Mouse (Mus musculus): ENCODE data around the gene Dnmt3l. TPM values are rescaled to one million over a fixed set of nuclear protein-coding genes. Genes with fewer than 3 reads are reported as not detected.

Dnmt3l gene
- 6.7 TPM in 1 of 2 replicates, not detected in the other for polyA plus RNA-seq (2011; ENCODE audit: insufficient read depth, insufficient read length, low replicate concordance, missing spikeins)

GRCm38 (mm10) chr10:78041647-78042046 is at the start of gene Dnmt3l:
Gene Dnmt3l, plus strand, starts transcription at chr10:78041947.
- no peak within 1 kb of the TSS for H3K4me3 ChIP-seq (replicated peaks; ENCODE audit: control insufficient read depth, low read depth, low read length)
- no peak within 1 kb of the TSS for H3K27ac ChIP-seq (ENCODE audit: control insufficient read depth, insufficient read depth, low read depth, low read length, poor library complexity)
- H3K4me1 ChIP-seq (ENCODE audit: control insufficient read depth, insufficient read depth, low read length), result no peaks in the 10 kb centered on the region; the same call in none of the 2 replicates
- TF ChIP-seq POLR2A (IDR thresholded peaks at IDR 0.05; ENCODE audit: borderline replicate concordance, control insufficient read depth, low read depth, low read length) (no peak), CTCF (IDR thresholded peaks at IDR 0.05; ENCODE audit: control insufficient read depth, insufficient read depth, low read length) (no peak)
- 89% methylated on average over 5 of the region's 5 CpGs for WGBS

GRCm38 (mm10) chr10:77995639-77996038 is 46.1 kb upstream of the Dnmt3l start:
- Histone ChIP-seq H3K4me3 (replicated peaks; ENCODE audit: control insufficient read depth, low read depth, low read length) (no peak overlapping the region), H3K27ac (ENCODE audit: control insufficient read depth, insufficient read depth, low read depth, low read length, poor library complexity) (no peak overlapping the region), H3K4me1 (ENCODE audit: control insufficient read depth, insufficient read depth, low read length) (no peaks in the 10 kb centered on the region)
- TF ChIP-seq POLR2A (IDR thresholded peaks at IDR 0.05; ENCODE audit: borderline replicate concordance, control insufficient read depth, low read depth, low read length) (no peak), CTCF (IDR thresholded peaks at IDR 0.05; ENCODE audit: control insufficient read depth, insufficient read depth, low read length) (no peak)
- 85% methylated on average over 3 of the region's 3 CpGs for WGBS

DNA sequence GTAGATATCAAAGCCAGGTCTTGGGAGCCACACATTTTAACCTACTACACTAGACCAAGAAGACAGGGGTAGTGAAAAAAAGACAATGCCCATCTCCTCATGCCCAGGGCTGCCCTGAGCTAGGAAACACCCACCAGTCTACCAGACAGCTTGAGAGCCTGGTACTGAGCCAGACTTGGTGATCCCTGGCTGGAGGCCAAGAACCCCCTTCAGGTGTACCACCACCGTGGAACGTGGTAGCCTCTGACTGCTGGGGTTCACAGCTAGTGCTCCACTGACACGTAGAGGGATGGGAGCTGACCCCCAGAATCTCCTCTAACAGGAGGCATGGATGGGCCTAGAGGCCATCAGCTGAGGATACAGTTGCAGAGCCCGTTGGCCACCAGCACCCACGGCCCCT is 41.5 kb upstream of the Dnmt3l start:
- Histone ChIP-seq H3K27ac (ENCODE audit: control insufficient read depth, insufficient read depth, low read depth, low read length, poor library complexity) (no peak overlapping the region), H3K4me3 (replicated peaks; ENCODE audit: control insufficient read depth, low read depth, low read length) (no peak overlapping the region), H3K4me1 (ENCODE audit: control insufficient read depth, insufficient read depth, low read length) (no peaks in the 10 kb centered on the region)
- TF ChIP-seq CTCF (IDR thresholded peaks at IDR 0.05; ENCODE audit: control insufficient read depth, insufficient read depth, low read length), result no peak
- TF ChIP-seq POLR2A (IDR thresholded peaks at IDR 0.05; ENCODE audit: borderline replicate concordance, control insufficient read depth, low read depth, low read length), result no peak
- WGBS, result 92% methylated on average over 5 of the region's 5 CpGs

GRCm38 (mm10) chr10:78001796-78002195 is 40.0 kb upstream of the Dnmt3l start:
- 90% methylated on average over 11 of the region's 11 CpGs for WGBS
- Histone ChIP-seq H3K27ac (ENCODE audit: control insufficient read depth, insufficient read depth, low read depth, low read length, poor library complexity) (no peak overlapping the region), H3K4me3 (replicated peaks; ENCODE audit: control insufficient read depth, low read depth, low read length) (no peak overlapping the region), H3K4me1 (ENCODE audit: control insufficient read depth, insufficient read depth, low read length) (no peaks in the 10 kb centered on the region)
- TF ChIP-seq CTCF (IDR thresholded peaks at IDR 0.05; ENCODE audit: control insufficient read depth, insufficient read depth, low read length) (no peak), POLR2A (IDR thresholded peaks at IDR 0.05; ENCODE audit: borderline replicate concordance, control insufficient read depth, low read depth, low read length) (no peak)

DNA sequence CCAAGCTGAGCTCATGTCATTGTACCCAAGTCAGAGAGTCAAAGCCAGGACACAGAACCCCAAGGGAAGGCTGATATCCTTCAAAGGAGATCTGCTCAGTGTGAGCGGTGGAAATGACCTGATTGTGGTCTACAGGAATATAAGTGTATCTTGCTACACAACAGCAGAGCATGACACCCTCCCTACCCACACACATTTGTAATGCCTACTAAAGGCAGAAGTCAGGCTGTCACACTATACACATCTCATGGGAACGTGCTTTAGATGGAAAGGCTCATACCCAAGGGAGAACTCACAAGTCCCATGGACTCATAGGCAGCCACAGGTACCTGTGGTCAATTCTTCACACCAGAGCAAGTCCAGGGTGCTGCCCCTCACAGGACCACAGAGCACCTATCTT is 39.4 kb upstream of the Dnmt3l start:
- H3K27ac ChIP-seq (ENCODE audit: control insufficient read depth, insufficient read depth, low read depth, low read length, poor library complexity), result no peak overlapping the region
- H3K4me3 ChIP-seq (replicated peaks; ENCODE audit: control insufficient read depth, low read depth, low read length), result no peak overlapping the region
- H3K4me1 ChIP-seq (ENCODE audit: control insufficient read depth, insufficient read depth, low read length), result no peaks in the 10 kb centered on the region
- 87% methylated on average over 2 of the region's 2 CpGs for WGBS
- TF ChIP-seq CTCF (IDR thresholded peaks at IDR 0.05; ENCODE audit: control insufficient read depth, insufficient read depth, low read length) (no peak), POLR2A (IDR thresholded peaks at IDR 0.05; ENCODE audit: borderline replicate concordance, control insufficient read depth, low read depth, low read length) (no peak)

- no peak overlapping the region for H3K4me3 ChIP-seq (replicated peaks; ENCODE audit: control insufficient read depth, low read depth, low read length)
- no peaks in the 10 kb centered on the region for H3K4me1 ChIP-seq (ENCODE audit: control insufficient read depth, insufficient read depth, low read length)
- no peak overlapping the region for H3K27ac ChIP-seq (ENCODE audit: control insufficient read depth, insufficient read depth, low read depth, low read length, poor library complexity)
- TF ChIP-seq POLR2A (IDR thresholded peaks at IDR 0.05; ENCODE audit: borderline replicate concordance, control insufficient read depth, low read depth, low read length) (no peak), CTCF (IDR thresholded peaks at IDR 0.05; ENCODE audit: control insufficient read depth, insufficient read depth, low read length) (no peak)
- 81% methylated on average over 3 of the region's 3 CpGs for WGBS
Measured at GRCm38 (mm10) chr10:78004479-78005100, 37.2 kb upstream of the Dnmt3l start.

DNA sequence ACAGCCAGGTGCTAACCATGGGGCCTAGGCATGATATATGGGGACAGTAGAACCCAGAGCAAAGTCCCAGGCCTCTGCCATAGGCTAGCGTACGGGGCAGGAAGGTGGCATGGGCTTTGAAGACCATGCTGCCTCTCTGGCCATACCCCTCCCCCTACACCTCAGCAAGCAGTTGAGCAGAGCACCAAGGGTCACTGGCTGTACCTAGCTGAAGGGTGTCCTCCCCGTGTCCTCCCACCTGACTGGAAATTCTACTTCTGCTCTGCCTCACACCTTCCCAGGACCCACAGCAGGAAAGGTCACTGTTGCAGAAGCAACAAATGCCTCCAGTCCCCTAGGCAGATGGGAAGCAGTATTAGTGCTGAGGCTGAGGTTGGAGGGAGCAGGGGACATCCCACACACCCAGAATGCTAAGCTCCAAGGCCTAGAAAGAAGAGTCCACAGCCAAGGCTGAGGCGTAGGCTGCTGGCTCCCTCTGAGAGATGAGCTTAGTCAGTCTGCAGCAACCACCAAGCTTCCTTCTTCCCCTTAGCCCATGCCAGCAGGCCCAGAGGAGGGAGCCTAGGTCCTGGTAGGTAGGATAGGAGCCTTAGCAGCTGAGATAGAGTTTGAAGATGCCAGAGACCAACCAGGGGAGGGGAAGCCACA is 35.8 kb upstream of the Dnmt3l start:
- H3K27ac ChIP-seq (ENCODE audit: control insufficient read depth, insufficient read depth, low read depth, low read length, poor library complexity), result no peak overlapping the region
- H3K4me3 ChIP-seq (replicated peaks; ENCODE audit: control insufficient read depth, low read depth, low read length), result no peak overlapping the region
- 88% methylated on average over 4 of the region's 4 CpGs for WGBS
- H3K4me1 ChIP-seq (ENCODE audit: control insufficient read depth, insufficient read depth, low read length), result no peaks in the 10 kb centered on the region
- no peak for TF ChIP-seq POLR2A (IDR thresholded peaks at IDR 0.05; ENCODE audit: borderline replicate concordance, control insufficient read depth, low read depth, low read length)
- TF ChIP-seq CTCF (IDR thresholded peaks at IDR 0.05; ENCODE audit: control insufficient read depth, insufficient read depth, low read length), result no peak

- no peak overlapping the region for H3K4me3 ChIP-seq (replicated peaks; ENCODE audit: control insufficient read depth, low read depth, low read length)
- 16% methylated on average over 7 of the region's 7 CpGs for WGBS
- no peak overlapping the region for H3K27ac ChIP-seq (ENCODE audit: control insufficient read depth, insufficient read depth, low read depth, low read length, poor library complexity)
- no peaks in the 10 kb centered on the region for H3K4me1 ChIP-seq (ENCODE audit: control insufficient read depth, insufficient read depth, low read length)
- TF ChIP-seq CTCF (IDR thresholded peaks at IDR 0.05; ENCODE audit: control insufficient read depth, insufficient read depth, low read length) (no peak), POLR2A (IDR thresholded peaks at IDR 0.05; ENCODE audit: borderline replicate concordance, control insufficient read depth, low read depth, low read length) (no peak)
Measured at GRCm38 (mm10) chr10:78007203-78007602, 34.5 kb upstream of the Dnmt3l start.
